Mouse (Mus musculus): ENCODE results near the gene Muc13.

The Muc13 gene

GRCm38 (mm10) chr16:33818413-33819165, 24.8 kb downstream of the Muc13 start:
- in situ Hi-C loops (cut with MboI; ENCODE audit: low sequenced_read_pairs): no loop called here

- in situ Hi-C loops (cut with MboI; ENCODE audit: low sequenced_read_pairs): loop anchor here (10.0 kb wide), 1 partner anchor 294 kb away; no protein-coding TSS in a partner anchor
These were observed 26.7 kb downstream of the Muc13 start for GRCm38 (mm10) chr16:33820269-33821178.

GRCm38 (mm10) chr16:33824603-33825002, 30.8 kb downstream of the Muc13 start:
- in situ Hi-C loops (cut with MboI; ENCODE audit: low sequenced_read_pairs): loop anchor here (10.0 kb wide), 1 partner anchor 290 kb away; no protein-coding TSS in a partner anchor

- in situ Hi-C loops (cut with MboI; ENCODE audit: low sequenced_read_pairs): loop anchor here (10.0 kb wide), 1 partner anchor 286 kb away; no protein-coding TSS in a partner anchor
These were observed 34.7 kb downstream of the Muc13 start for GRCm38 (mm10) chr16:33828496-33828895.

GRCm38 (mm10) chr16:33829301-33829831, 35.5 kb downstream of the Muc13 start, which contains the start of gene Itgb5:
Gene Itgb5 (plus strand): TSS chr16:33829665.
- in situ Hi-C loops (cut with MboI; ENCODE audit: low sequenced_read_pairs): loop anchor here (10.0 kb wide), 1 partner anchor 285 kb away; no protein-coding TSS in a partner anchor

GRCm38 (mm10) chr16:33829842-33830511, 36.1 kb downstream of the Muc13 start:
- in situ Hi-C loops (cut with MboI; ENCODE audit: low sequenced_read_pairs): loop anchor here (10.0 kb wide), 1 partner anchor 285 kb away; no protein-coding TSS in a partner anchor

GRCm38 (mm10) chr16:33830512-33831105, 36.8 kb downstream of the Muc13 start:
- in situ Hi-C loops (cut with MboI; ENCODE audit: low sequenced_read_pairs): no loop called here

- in situ Hi-C loops (cut with MboI; ENCODE audit: low sequenced_read_pairs): no loop called here
These were observed 38.2 kb downstream of the Muc13 start for GRCm38 (mm10) chr16:33832057-33832456.

GRCm38 (mm10) chr16:33832728-33833428, 39.0 kb downstream of the Muc13 start:
- in situ Hi-C loops (cut with MboI; ENCODE audit: low sequenced_read_pairs): no loop called here

- in situ Hi-C loops (cut with MboI; ENCODE audit: low sequenced_read_pairs): no loop called here
These were observed 39.6 kb downstream of the Muc13 start for GRCm38 (mm10) chr16:33833429-33833753.

- in situ Hi-C loops (cut with MboI; ENCODE audit: low sequenced_read_pairs): no loop called here
These were observed 40.1 kb downstream of the Muc13 start for GRCm38 (mm10) chr16:33833781-33834482.

GRCm38 (mm10) chr16:33836676-33837075, 42.8 kb downstream of the Muc13 start:
- in situ Hi-C loops (cut with MboI; ENCODE audit: low sequenced_read_pairs): no loop called here

- in situ Hi-C loops (cut with MboI; ENCODE audit: low sequenced_read_pairs): no loop called here
These were observed 43.4 kb downstream of the Muc13 start for GRCm38 (mm10) chr16:33837191-33837590.

- in situ Hi-C loops (cut with MboI; ENCODE audit: low sequenced_read_pairs): no loop called here
These were observed 46.8 kb downstream of the Muc13 start for GRCm38 (mm10) chr16:33840616-33841015.

GRCm38 (mm10) chr16:33842081-33842880, 48.4 kb downstream of the Muc13 start:
- in situ Hi-C loops (cut with MboI; ENCODE audit: low sequenced_read_pairs): no loop called here

- in situ Hi-C loops (cut with MboI; ENCODE audit: low sequenced_read_pairs): no loop called here
These were observed 50.3 kb downstream of the Muc13 start for GRCm38 (mm10) chr16:33844150-33844611.

GRCm38 (mm10) chr16:33844866-33845265, 51.0 kb downstream of the Muc13 start:
- in situ Hi-C loops (cut with MboI; ENCODE audit: low sequenced_read_pairs): no loop called here

- in situ Hi-C loops (cut with MboI; ENCODE audit: low sequenced_read_pairs): no loop called here
These were observed 59.4 kb downstream of the Muc13 start for GRCm38 (mm10) chr16:33853271-33853670.

Measured in CH12F3 (cell line).